Mouse (Mus musculus) lung, adult 18-20 months (tissue): ENCODE results near the gene Glipr1.
"Not testable (repeated sequence)": the region's sequence is repeated elsewhere in the genome, so short reads cannot be mapped to it uniquely, and the experiment has no call there.

Source experiments
- DNase-seq, 2 experiments: peaks; one replicate each; pipeline ENCODE4 v3.0.0; 2022; ENCODE audit warnings: mixed read lengths in 2 of 2

Gene Glipr1

DNA sequence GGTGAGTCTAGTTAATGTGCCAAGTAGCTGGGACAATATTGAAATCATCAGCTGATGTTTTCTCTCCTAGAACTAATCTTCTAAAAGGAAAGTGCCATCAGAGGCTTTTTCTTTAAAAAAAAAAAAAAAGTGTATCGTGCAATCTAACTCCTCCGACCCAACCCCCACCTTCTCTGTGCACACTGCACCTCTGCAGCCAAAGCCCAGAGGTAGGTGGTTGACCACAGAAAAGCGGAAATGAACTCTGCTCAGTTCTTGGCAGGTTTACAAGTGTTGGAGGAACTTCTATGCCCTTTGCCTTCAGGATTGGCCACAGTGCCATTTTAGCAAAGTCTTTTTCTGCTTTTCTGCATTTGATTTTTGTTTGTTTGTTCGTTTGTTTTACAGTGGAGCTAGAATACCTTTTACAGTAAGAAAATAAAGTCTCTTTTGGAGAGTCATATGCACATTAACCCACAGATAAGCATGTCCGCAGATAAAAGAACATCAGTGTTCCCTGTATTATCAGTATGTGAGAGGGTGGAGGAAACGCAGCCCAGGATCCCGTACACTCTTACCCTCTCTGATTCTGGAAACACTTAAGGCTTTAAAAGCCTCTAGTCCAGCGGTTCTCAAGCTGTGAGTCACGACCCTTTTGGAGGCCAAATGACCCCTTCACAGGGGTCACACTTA lies at the start of gene Glipr1:
TSS of gene Glipr1 (minus strand) at position 88 of the 672 bp plus-strand sequence.
- peak; percentile 63 to 76 for DNase-seq

GRCm38 (mm10) chr10:112051956-112052355 lies 49.5 kb upstream of the Glipr1 start:
- DNase-seq, result peak in 1 of 2 experiments; percentile 20

DNA sequence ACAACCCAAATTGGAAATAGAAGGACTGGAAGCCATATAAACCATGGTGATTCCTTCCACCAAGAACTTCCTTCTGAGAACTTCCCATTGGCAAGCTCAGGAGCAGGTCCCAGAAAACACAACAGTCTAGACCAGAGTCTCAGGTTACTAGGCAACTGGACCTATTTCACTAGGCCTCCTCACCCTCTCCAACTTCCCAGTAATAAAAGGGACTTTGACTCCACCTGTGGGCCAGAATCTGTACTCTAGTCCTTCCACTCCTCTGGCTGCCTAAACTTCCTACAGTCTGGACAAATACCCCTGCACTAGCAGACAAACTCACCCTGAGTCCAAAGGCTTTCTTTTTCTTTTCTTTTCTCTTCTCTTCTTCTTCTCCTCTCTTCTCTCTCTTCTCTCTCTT lies 48.8 kb upstream of the Glipr1 start:
- peak in 1 of 2 experiments; percentile 19 for DNase-seq

DNA sequence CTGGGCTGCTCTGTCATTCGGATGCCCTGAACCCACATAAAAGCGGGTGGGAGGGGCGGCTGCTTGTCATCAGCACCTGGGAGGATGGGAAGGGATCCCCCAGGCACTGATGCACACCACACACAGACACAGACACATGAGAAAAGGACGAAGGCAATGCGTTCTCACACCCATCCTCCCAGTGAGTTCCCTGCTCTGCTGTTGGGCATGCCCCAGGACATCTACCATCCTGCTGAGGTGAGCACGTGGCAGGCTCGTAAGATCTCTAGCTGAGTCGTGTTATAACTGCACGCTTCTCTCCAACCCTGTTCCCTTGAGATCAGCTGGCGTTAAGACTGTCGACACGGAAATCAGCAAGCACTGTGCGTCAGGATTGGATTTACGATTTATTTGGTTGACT lies 41.9 kb upstream of the Glipr1 start:
- DNase-seq, result not testable (repeated sequence)

DNA sequence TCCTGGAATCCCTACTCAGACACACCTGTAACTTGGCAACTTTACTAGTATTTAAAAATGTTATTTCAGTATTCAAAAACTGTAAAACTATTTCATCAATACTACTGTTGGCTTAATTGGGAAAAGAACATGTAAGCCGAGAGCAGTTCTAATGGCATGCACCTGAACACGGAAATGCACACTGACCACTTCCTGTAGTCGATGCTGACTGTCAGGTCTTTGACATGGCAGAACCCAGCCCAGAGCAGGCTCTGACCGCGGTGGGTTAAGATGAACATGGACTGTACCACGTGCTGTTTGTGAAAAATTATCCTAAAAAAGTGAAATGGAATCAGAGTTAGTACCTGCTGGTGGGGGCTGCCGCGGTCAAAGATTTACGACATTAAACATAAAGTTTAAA lies 41.1 kb upstream of the Glipr1 start:
- DNase-seq, result not testable (repeated sequence)

DNA sequence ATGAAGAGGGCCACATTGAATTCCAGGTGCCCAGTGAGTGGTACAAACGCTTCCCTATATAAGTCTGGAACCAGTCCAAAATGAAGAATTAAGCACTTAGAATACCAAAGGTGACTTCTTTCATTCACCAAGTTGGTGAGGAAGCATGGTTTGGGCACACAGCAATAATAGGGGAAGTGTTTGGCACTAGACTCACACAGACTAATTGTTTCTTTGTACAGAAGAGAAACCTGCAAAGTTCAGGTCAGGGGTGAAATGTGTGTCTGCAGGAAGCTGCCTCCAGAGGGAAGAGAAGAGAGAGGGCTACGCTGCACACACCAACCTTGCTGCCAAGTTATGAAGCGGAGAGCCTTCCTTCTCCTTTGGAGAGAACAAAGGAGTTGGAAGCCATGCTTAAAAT lies 26.3 kb upstream of the Glipr1 start:
- not testable (repeated sequence) for DNase-seq

DNA sequence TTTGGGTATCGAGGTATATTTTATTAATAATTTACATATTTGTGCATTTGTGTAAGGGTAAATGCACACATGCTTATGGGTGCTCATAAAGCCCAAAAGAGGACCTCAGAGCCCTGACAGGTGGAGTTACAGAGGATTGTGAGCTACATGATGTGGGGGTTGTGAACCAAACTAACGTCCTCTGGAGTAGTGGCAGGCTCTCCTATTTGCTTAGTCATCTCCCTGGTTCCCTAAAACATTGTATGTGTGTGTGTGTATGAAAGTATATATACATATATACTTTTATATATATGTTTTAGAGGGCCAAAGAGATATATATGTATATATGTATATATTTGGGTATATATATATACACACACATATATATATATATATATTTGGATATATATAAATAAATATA lies 21.2 kb upstream of the Glipr1 start:
- no peak for DNase-seq

DNA sequence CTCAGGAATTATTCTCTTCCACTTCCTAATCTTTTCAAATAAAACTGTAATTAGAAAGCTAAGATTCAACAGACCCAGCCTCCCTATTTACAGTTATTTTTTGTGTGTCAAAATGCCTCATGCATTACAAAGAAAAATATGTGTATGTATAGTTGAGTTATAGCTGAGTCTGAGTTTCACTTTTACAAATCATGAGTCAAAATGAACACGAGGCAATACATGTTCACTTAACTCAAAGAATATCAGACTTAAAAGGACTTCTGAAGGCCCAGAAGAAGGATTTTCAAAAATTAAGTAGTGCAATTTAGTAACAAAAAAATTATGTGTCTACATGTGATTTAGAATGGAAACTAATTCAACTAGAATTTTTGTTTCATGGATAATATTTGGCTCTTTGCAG lies 7.1 kb upstream of the Glipr1 start:
- DNase-seq, result not testable (repeated sequence)

- DNase-seq, result no peak
Measured at GRCm38 (mm10) chr10:112001756-112002520, 493 bp downstream of the Glipr1 start.

GRCm38 (mm10) chr10:112001350-112001749 lies 1.1 kb downstream of the Glipr1 start:
- DNase-seq, result no peak

DNA sequence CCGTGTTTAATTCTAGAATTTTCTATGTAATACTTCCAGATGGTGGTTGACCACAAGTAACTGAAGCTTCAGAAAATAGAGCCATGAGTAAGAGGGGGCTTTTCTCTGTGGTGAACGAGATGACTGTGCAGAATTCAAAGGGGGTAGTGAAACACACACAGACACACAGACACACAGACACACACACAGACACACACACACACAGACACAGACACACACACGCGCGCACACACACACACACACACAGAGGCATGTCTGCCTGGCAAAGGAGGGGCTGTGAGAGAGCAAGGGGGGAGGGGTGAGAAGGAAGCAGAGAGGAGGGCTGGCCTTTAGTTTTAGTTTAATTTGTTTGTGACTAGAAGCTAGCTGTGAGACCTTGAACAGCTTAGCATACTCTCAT lies 1.9 kb downstream of the Glipr1 start:
- DNase-seq, result no peak

DNA sequence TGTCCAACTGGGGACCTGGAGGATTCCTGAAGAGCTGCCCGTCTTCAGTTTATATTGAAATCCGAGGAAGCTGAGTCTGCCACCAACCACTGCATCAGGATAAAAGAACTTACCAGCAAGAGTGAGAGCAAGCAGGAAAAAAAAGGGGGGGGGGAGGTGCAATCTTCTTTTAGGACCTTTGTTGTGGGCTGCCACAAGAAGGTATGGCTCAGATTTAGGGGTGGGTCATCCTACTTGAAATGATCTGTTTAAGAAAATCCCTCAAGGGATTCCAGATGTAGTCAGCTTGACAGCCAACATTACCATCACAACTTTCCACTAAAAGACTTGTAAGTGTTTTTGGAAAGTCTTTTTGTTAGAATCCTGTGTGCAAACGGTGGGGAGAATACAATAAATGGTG lies 2.7 kb downstream of the Glipr1 start:
- DNase-seq, result no peak

GRCm38 (mm10) chr10:111997671-111998070 lies 4.8 kb downstream of the Glipr1 start:
- DNase-seq, result no peak

DNA sequence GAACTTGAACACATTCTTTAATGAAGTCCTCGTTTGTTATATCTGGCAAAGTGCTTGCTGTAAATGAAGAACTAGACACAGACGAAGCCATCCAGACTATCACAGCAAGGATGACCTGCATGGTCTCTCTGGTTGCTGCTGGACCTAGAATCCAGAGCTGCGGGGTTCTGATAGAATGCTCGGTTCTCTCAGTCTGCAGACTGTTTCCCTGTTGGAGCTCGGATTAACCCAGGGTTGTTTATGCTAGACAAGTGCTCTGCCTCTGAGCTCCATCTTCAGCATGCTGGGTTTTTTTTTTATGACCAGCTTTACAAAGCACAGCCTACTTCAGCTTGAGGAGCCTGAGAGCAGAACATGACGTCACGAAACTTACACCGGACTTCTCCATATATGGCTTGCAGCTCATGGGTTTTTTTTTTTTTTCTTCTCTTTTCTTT lies 5.5 kb downstream of the Glipr1 start:
- peak; percentile 40 to 51 for DNase-seq

DNA sequence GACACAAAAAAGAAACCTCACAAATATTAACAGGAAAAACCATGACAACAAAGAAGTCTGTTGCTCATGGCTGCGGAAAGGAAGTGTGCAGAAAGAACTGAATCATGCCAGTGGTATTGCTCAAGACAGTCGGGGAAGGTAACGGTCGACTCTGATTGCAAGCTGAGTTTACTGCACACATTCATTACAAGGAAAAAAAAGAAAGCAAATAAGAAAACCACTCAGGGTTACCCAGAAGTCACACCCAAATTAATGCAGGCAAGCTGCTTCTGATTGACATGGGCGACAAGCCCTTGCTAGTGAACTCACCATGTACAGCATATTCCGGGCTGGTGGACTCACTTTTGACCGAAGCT lies 5.9 kb downstream of the Glipr1 start:
- peak; percentile 20 to 42 for DNase-seq

GRCm38 (mm10) chr10:111995803-111996548 lies 6.5 kb downstream of the Glipr1 start:
- DNase-seq, result peak in 1 of 2 experiments; percentile 20

- DNase-seq, result peak; percentile 17 to 26
Measured at GRCm38 (mm10) chr10:111986453-111986852, 16.0 kb downstream of the Glipr1 start.

DNA sequence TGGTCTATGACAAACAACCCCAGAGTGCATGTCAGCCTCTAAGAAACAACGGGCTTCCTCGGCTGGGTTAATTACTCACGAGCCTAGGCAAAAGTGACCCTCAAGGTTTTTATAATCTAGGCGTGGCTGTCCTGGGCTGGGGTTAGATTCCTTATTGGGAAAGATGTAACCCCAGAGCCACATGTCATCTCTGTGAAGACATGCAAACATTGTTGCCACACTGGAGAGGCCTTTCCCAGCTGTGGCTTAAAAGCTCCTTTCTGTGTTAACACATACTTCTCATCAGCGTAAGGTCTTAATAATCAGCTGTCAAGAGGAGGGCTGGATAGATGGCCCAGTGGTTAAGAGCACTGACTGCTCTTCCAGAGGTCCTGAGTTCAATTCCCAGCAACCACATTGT lies 19.4 kb downstream of the Glipr1 start:
- no peak for DNase-seq

GRCm38 (mm10) chr10:111977584-111977983 lies 24.8 kb downstream of the Glipr1 start:
- DNase-seq, result peak; percentile 54 to 55

DNA sequence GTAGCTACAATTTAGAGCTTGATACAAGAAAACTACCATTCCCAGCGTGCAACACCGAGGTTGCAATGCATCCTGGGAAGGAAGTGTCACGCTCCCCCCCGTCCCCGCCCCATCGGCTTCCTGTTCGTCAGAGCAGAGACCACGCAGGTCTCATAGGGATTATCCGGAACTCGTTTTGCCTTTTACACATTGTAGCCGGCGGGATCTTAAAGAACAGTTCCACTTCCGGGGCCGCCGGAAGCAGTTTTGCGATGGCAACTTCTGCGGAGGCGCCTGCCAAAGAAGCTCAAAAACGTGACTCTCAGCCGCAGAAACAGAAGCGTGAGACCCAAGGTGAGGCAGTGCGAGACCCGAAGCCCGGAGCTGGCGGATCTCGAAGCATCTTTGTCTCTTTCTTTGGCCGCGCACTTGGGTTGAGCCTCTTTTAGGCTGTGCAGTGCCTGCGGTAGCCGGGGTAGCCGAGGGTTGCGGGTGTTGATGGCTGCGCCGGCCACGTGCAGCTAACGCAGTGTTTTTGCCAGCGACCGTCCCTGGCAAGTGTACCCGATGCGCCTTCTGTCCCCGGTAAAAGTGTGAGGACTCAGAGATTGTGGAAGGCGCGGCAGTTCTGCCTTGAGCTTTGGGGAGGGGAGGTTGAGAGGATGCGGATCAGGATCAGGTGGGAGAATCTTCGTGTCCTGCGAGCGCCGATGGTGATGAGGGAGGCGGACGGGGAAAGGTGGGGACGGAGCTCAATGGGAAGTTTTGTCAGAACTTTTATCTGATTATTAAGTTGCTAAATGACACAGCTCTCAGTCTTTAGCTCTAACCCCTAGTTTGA lies 29.7 kb downstream of the Glipr1 start, which contains the start of gene Krr1:
TSS of gene Krr1 (plus strand) at position 123 of the 820 bp plus-strand sequence.
- peak; percentile 90 to 92 for DNase-seq

DNA sequence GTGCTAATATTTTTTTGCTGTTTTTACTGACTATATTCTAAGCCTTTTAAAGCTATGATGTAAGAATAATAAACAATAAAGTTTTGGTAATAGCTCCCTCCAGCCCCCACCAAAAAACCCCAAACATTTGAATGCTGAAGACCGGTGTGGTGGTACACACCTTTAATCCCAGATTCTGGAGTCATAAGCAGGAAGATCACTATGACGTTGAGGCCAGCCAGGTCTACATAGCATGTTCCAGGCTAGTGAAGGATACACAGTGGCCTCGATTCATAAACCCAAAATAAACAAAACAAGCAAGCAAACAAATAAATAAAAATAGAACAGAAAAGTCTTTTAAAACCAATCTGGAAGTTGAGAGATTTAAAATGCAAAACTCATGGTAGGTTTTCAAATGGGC lies 30.5 kb downstream of the Glipr1 start:
- DNase-seq, result no peak

DNA sequence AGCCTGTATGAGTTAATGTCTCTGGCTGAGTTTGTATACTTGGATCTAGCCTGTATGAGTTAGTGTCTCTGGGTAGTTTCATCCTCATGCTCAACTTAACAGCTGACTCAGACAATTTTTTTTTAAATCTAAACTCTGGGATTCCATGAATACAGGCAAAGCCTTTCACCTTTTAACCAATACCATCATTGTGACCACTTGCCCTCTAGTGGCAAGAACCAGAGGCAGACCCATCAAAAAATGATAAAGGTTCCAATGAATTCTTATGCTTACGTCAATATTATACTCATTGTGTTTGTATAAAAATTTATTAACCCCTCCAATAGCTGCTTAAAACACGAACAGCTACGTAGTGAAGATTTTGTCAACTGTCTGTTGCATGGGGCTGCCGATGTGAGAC lies 36.0 kb downstream of the Glipr1 start:
- DNase-seq, result no peak

GRCm38 (mm10) chr10:111960459-111960858 lies 42.0 kb downstream of the Glipr1 start:
- peak; percentile 24 to 50 for DNase-seq
